Mouse (Mus musculus) ES-E14 (cell line): ENCODE measurements around the gene Slc9a1.

ENCODE experiments used
- CHD2 ChIP-seq: IDR thresholded peaks from 2 replicates; pipeline ENCODE4 v1.6.1; 2014; ENCODE audit warnings: mild to moderate bottlenecking, low read depth, low read length, inconsistent platforms
- HCFC1 ChIP-seq: IDR thresholded peaks from 2 replicates; pipeline ENCODE4 v1.6.1; 2012; ENCODE audit warnings: low read length, inconsistent platforms, borderline replicate concordance; ENCODE audit not compliant: insufficient read depth
- MAFK ChIP-seq: IDR thresholded peaks from 2 replicates; pipeline ENCODE4 v1.6.1; 2014; ENCODE audit warnings: mild to moderate bottlenecking, low read depth, low read length, inconsistent platforms; ENCODE audit not compliant: insufficient read depth
- ZC3H11A ChIP-seq: IDR thresholded peaks from 2 replicates; pipeline ENCODE4 v1.6.1; 2012; ENCODE audit warnings: low read depth, mild to moderate bottlenecking, inconsistent platforms, low read length, borderline replicate concordance
- ZNF384 ChIP-seq: IDR thresholded peaks from 2 replicates; pipeline ENCODE4 v1.6.1; 2012; ENCODE audit warnings: low read depth, low read length, inconsistent platforms

GRCm38 (mm10) chr4:133339148-133339749 lies 30.3 kb upstream of the Slc9a1 start:
- no peak for TF ChIP-seq CHD2
- peak; percentile 91 for TF ChIP-seq HCFC1
- no peak for TF ChIP-seq ZC3H11A
- no peak for TF ChIP-seq MAFK
- TF ChIP-seq ZNF384: no peak
